Mouse (Mus musculus) adrenal gland, postnatal 10 days (tissue): Measurements from ENCODE around the gene Ttc5. TPM values are rescaled to one million over a fixed set of nuclear protein-coding genes. Genes with fewer than 3 reads are reported as not detected.
A peak's percentile ranks its signal among the peaks of the same experiment; 100 is the strongest.

Experiments
- DNase-seq: peaks from one replicate; pipeline ENCODE4 v3.0.0; 2021; ENCODE audit warnings: mixed read lengths
- total RNA-seq, 2 experiments: library from RNA; stranded (reverse); gene quantifications; 2 replicates each; pipeline ENCODE4 v1.2.3; 2021

The Ttc5 gene
- total RNA-seq, 2 experiments from 2014 or later: 36.4 to 47.9 TPM

- peak; percentile 9 for DNase-seq
Measured at GRCm38 (mm10) chr14:50771342-50771741, 14.0 kb downstream of the Ttc5 start.

GRCm38 (mm10) chr14:50765736-50766135 is 19.6 kb downstream of the Ttc5 start:
- peak; percentile 39 for DNase-seq

- no peak for DNase-seq
Measured at GRCm38 (mm10) chr14:50758416-50759085, 26.8 kb downstream of the Ttc5 start.

- no peak for DNase-seq
Measured at GRCm38 (mm10) chr14:50744994-50745393, 40.3 kb downstream of the Ttc5 start, which contains the start of gene Olfr749. Gene Olfr749, minus strand, starts transcription at chr14:50745094.

- no peak for DNase-seq
Measured at GRCm38 (mm10) chr14:50741584-50741983, 43.7 kb downstream of the Ttc5 start.

GRCm38 (mm10) chr14:50740334-50740733 is 45.0 kb downstream of the Ttc5 start:
- no peak for DNase-seq

- DNase-seq: peak; percentile 4
Measured at GRCm38 (mm10) chr14:50722371-50722770, 62.9 kb downstream of the Ttc5 start.

- peak; percentile 3 for DNase-seq
Measured at GRCm38 (mm10) chr14:50719875-50720274, 65.4 kb downstream of the Ttc5 start.

Other genes starting within 250 kb of the Ttc5 start
- gene Olfr744, start 170.6 kb downstream of the Ttc5 start, total RNA-seq: not detected
- not detected for gene Olfr745, start 146.1 kb downstream of the Ttc5 start, total RNA-seq
- gene Olfr746, start 138.4 kb downstream of the Ttc5 start, total RNA-seq: not detected
- not detected for gene Olfr747, start 92.3 kb downstream of the Ttc5 start, total RNA-seq
- not detected for gene Olfr748, start 78.1 kb downstream of the Ttc5 start, total RNA-seq
- gene Olfr749, start 40.4 kb downstream of the Ttc5 start, total RNA-seq: not detected
- under 1 TPM; 0.24 to 0.78 TPM for gene Ccnb1ip1, start 22.2 kb upstream of the Ttc5 start, total RNA-seq
- gene Parp2, start 22.3 kb upstream of the Ttc5 start, total RNA-seq: 10 to 100 TPM; 28.7 to 31.1 TPM
- gene Tep1, start 85.0 kb upstream of the Ttc5 start, total RNA-seq: 10 to 100 TPM; 18.8 to 26.2 TPM
- gene Klhl33, start 112.0 kb upstream of the Ttc5 start, total RNA-seq: 1 to 10 TPM; 2.1 to 7.9 TPM
- gene Osgep, start 139.4 kb upstream of the Ttc5 start, total RNA-seq: 10 to 100 TPM; 62.7 to 76.7 TPM
- 10 to 100 TPM; 69.9 to 71.6 TPM for gene Apex1, start 139.4 kb upstream of the Ttc5 start, total RNA-seq
- gene Pip4p1, start 145.3 kb upstream of the Ttc5 start, total RNA-seq: 10 to 100 TPM; 41.0 to 46.3 TPM
- 10 to 100 TPM; 36.8 to 53.0 TPM for gene Pnp, start 145.6 kb upstream of the Ttc5 start, total RNA-seq
- gene Gm49342, start 159.0 kb upstream of the Ttc5 start, total RNA-seq: 10 to 100 TPM; 37.1 to 48.5 TPM
- 1 to 10 TPM; 2.1 to 2.7 TPM for gene Pnp2, start 170.5 kb upstream of the Ttc5 start, total RNA-seq
- under 1 TPM; 0.24 to 0.33 TPM for gene Rnase10, start 222.2 kb upstream of the Ttc5 start, total RNA-seq